Mouse (Mus musculus) A20 (cell line): ENCODE measurements around the gene Ndufaf1.
A peak's percentile ranks its signal among the peaks of the same experiment; 100 is the strongest.

ENCODE experiments used
- DNase-seq: peaks from one replicate; pipeline ENCODE4 v3.0.0-alpha.2; 2011; ENCODE audit warnings: low read depth, low spot score

The Ndufaf1 gene

DNA sequence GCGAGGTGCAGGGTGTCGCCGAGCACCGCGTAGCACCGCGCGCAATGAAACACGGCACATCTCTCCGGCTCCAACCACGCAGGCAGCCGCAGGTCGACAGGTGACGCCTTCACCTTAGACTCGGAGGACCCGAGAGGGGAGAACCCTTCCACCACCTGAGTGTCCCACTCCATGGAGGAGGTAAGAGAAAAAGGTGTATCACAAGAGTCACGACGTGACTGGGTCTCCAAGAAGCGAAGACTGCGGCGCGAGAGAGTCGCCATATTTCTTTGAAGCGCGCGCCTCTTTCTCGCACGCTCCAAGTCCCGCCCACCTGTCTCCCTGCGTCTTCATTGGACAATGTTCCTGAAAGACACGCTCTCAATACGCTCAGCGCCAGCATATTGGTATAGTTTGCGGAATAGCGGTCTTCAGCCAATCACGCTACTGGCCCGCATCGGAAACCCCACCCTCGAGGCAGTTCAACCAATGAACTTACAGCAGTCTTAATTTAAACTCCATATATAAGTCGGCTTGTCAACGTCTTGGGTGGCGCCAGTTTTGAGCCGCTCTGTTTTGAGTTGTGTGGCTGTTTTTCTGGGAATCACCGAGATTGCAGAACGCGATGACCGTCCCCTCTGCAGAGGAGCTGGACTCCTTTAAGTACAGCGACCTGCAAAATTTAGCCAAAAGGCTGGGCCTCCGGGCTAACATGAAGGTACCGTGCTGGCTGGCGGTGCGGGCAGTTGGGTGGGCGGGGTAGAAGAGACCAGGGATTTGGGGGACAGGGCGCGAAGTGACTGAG is 44.2 kb downstream of the Ndufaf1 start, which contains the start of the genes Nusap1 and Oip5:
TSS of gene Nusap1 (plus strand) at position 100 of the 784 bp plus-strand sequence.
TSS of gene Oip5 (minus strand) at position 271 of the 784 bp plus-strand sequence.
- peak; percentile 97 for DNase-seq

DNA sequence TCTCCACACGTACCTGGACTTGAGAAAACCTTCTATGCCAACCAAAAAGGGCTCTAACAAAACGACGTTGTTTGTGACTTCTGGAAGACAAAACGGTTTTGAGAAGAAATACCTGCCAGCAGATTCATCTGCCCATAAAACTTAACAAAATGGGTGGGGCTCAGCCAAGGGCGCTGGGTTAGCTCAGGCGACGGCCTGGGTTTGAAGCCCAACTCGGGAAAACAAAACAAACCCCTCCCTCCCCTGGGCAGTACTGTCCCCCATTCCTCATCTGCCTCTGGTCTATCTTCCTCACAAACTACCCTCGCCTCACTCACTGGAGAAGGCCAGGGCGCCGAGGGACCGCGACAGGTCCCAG is 44.8 kb downstream of the Ndufaf1 start:
- no peak for DNase-seq

DNA sequence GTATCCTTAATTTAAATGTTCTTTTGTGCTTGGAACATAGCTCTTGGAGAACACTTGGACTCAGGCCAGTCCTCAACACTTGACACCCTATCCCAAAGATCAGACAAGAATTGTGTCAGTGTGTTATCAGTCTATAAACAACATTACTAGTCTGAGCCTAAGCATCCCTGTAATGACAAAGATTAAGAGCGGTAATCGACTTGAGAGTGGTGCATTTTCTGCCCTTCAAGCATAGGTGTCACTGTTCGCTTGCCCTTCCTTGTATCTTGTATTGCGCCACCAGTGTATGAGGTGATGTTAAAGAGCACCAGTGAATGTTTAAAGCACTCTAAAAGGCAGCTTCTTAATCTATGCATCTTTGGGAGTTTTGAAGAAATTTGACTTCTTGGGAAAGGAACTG is 55.6 kb downstream of the Ndufaf1 start:
- DNase-seq: no peak
